Comparison of ENCODE assay signal across 14 mouse cellular contexts in the genomic region with DNA sequence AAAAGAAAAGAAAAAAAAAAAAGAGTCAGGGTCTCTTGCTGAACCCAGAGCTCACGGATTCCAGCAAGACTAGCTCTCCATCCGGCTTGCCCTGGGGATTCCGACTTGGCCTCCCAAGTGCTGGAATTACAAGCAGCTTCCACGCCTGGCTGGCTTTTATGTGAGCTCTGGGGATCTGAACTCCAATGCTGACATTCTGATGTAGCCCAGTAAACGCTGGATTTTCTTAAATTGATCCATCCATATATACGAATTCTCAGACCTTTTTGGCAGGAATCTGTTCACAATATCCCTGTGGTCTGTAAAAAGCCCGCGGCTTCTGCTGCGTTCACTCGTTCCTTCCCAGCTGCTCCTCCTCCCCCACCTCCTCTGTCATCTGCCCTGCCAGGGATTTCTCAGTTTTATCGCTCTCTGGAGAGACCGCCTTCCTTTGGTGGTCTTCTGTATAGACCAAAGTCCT. TPM values are rescaled to one million over a fixed set of nuclear protein-coding genes. Genes with fewer than 3 reads are reported as not detected.
DNase-seq lines count a peak whose midpoint lies in the region; ATAC-seq lines count a peak whose summit lies in the region.
"Had no signal": no experiment of that assay in that cellular context is flagged by ENCODE, and none has a peak within 500 bp of the region (broad histone marks: within the 10 kb centered on the region; RNA-seq: fewer than 3 reads in every experiment).

No protein-coding gene starts in this region.

- no peak overlapping the region for H3K9ac ChIP-seq in embryonic facial prominence, embryonic 13.5 days
- no peak overlapping the region for H3K9ac ChIP-seq in midbrain, embryonic 14.5 days (replicated peaks; ENCODE audit: low read length)
- H3K9ac ChIP-seq in midbrain, embryonic 16.5 days (ENCODE audit: low read depth, low read length): no peak overlapping the region; the same call in 1 of the 2 replicates
- H3K9ac ChIP-seq in neural tube, embryonic 15.5 days (replicated peaks): no peak overlapping the region
- H3K9ac ChIP-seq: midbrain, embryonic 12.5 days had no signal

- ATAC-seq in embryonic facial prominence, embryonic 13.5 days (ENCODE audit: insufficient number of reproducible peaks, insufficient read depth, low FRiP score, low TSS enrichment, low read depth): no peak
- no peak for ATAC-seq in midbrain, embryonic 14.5 days (ENCODE audit: low FRiP score, low TSS enrichment)
- no peak for ATAC-seq in midbrain, embryonic 16.5 days
- ATAC-seq in neural tube, embryonic 15.5 days (ENCODE audit: low FRiP score): no peak

- no peak for DNase-seq in embryonic facial prominence, embryonic 10.5 days (ENCODE audit: low spot score)
- DNase-seq in midbrain, embryonic 14.5 days: peak; percentile 28
- peak; percentile 65 to 81 for DNase-seq in kidney, postnatal 25 days
- DNase-seq in thymus, postnatal 36 days: no peak
- DNase-seq in urinary bladder, adult 2 months (ENCODE audit: low spot score): no peak
- DNase-seq: cerebellum, postnatal 14 days; lung, adult 18-20 months; right cerebral cortex, postnatal 25 days; thymus, adult 18-20 months had no signal

- H3K9me3 ChIP-seq in embryonic facial prominence, embryonic 13.5 days: no peaks in the 10 kb centered on the region
- H3K9me3 ChIP-seq in embryonic facial prominence, embryonic 10.5 days: peaks cover 2% of the 10 kb centered on the region; the same call in 1 of the 2 replicates
- H3K9me3 ChIP-seq in midbrain, embryonic 14.5 days (ENCODE audit: control insufficient read depth, low read length): no peaks in the 10 kb centered on the region
- H3K9me3 ChIP-seq in midbrain, embryonic 16.5 days (replicated peaks; ENCODE audit: control insufficient read depth, low read length, poor library complexity, severe bottlenecking): peaks cover 3% of the 10 kb centered on the region; the same call in 1 of the 2 replicates
- no peaks in the 10 kb centered on the region for H3K9me3 ChIP-seq in neural tube, embryonic 15.5 days (replicated peaks)
- H3K9me3 ChIP-seq: G1E; midbrain, embryonic 12.5 days had no signal

- peaks cover 4% of the 10 kb centered on the region for H3K36me3 ChIP-seq in embryonic facial prominence, embryonic 13.5 days
- H3K36me3 ChIP-seq in embryonic facial prominence, embryonic 10.5 days (replicated peaks): peaks cover 19% of the 10 kb centered on the region
- H3K36me3 ChIP-seq in midbrain, embryonic 14.5 days (ENCODE audit: control insufficient read depth, insufficient read depth, low read length): no peaks in the 10 kb centered on the region
- H3K36me3 ChIP-seq in midbrain, embryonic 16.5 days (ENCODE audit: control insufficient read depth, insufficient read depth, low read length): no peaks in the 10 kb centered on the region
- no peaks in the 10 kb centered on the region for H3K36me3 ChIP-seq in neural tube, embryonic 15.5 days
- H3K36me3 ChIP-seq: midbrain, embryonic 12.5 days had no signal

- WGBS in embryonic facial prominence, embryonic 13.5 days: 40% methylated on average over 12 of the region's 12 CpGs
- 73% methylated on average over 12 of the region's 12 CpGs for WGBS in embryonic facial prominence, embryonic 10.5 days
- WGBS in midbrain, embryonic 14.5 days: 42% methylated on average over 12 of the region's 12 CpGs
- WGBS in midbrain, embryonic 16.5 days: 51% methylated on average over 12 of the region's 12 CpGs
- 23% methylated on average over 12 of the region's 12 CpGs for WGBS in neural tube, embryonic 15.5 days

- H3K4me1 ChIP-seq in embryonic facial prominence, embryonic 13.5 days: peaks cover 18% of the 10 kb centered on the region
- peaks cover 4% of the 10 kb centered on the region for H3K4me1 ChIP-seq in embryonic facial prominence, embryonic 10.5 days
- no peaks in the 10 kb centered on the region for H3K4me1 ChIP-seq in midbrain, embryonic 14.5 days (ENCODE audit: control insufficient read depth, insufficient read depth, low read length)
- H3K4me1 ChIP-seq in midbrain, embryonic 16.5 days (ENCODE audit: control insufficient read depth, insufficient read depth, low read length): peaks cover 2% of the 10 kb centered on the region; the same call in 1 of the 2 replicates
- H3K4me1 ChIP-seq in neural tube, embryonic 15.5 days: peaks cover 13% of the 10 kb centered on the region

- no peak overlapping the region for H3K4me3 ChIP-seq in embryonic facial prominence, embryonic 13.5 days
- H3K4me3 ChIP-seq in embryonic facial prominence, embryonic 10.5 days: no peak overlapping the region
- H3K4me3 ChIP-seq in midbrain, embryonic 14.5 days (replicated peaks; ENCODE audit: low read depth, low read length): no peak overlapping the region
- no peak overlapping the region for H3K4me3 ChIP-seq in midbrain, embryonic 16.5 days (ENCODE audit: low read depth, low read length)
- no peak overlapping the region for H3K4me3 ChIP-seq in neural tube, embryonic 15.5 days (replicated peaks)
- H3K4me3 ChIP-seq: midbrain, embryonic 12.5 days had no signal

- H3K27me3 ChIP-seq in embryonic facial prominence, embryonic 13.5 days: no peaks in the 10 kb centered on the region
- no peaks in the 10 kb centered on the region for H3K27me3 ChIP-seq in embryonic facial prominence, embryonic 10.5 days (replicated peaks; ENCODE audit: low read depth, poor library complexity, severe bottlenecking)
- no peaks in the 10 kb centered on the region for H3K27me3 ChIP-seq in midbrain, embryonic 14.5 days (ENCODE audit: control insufficient read depth, insufficient read depth, low read length)
- H3K27me3 ChIP-seq in midbrain, embryonic 16.5 days (ENCODE audit: control insufficient read depth, insufficient read depth, low read depth, low read length): no peaks in the 10 kb centered on the region
- no peaks in the 10 kb centered on the region for H3K27me3 ChIP-seq in neural tube, embryonic 15.5 days (replicated peaks)
- H3K27me3 ChIP-seq: midbrain, embryonic 12.5 days had no signal

- no peak overlapping the region for H3K4me2 ChIP-seq in embryonic facial prominence, embryonic 13.5 days
- H3K4me2 ChIP-seq in midbrain, embryonic 14.5 days (ENCODE audit: low read length): no peak overlapping the region
- H3K4me2 ChIP-seq in midbrain, embryonic 16.5 days (ENCODE audit: low read length): no peak overlapping the region
- H3K4me2 ChIP-seq in neural tube, embryonic 15.5 days: no peak overlapping the region
- H3K4me2 ChIP-seq: midbrain, embryonic 12.5 days had no signal

- H3K27ac ChIP-seq in embryonic facial prominence, embryonic 13.5 days: 0 out of 2 replicates have a peak overlapping the region, but pooled peaks have one; percentile 28
- H3K27ac ChIP-seq in embryonic facial prominence, embryonic 10.5 days (replicated peaks): no peak overlapping the region
- H3K27ac ChIP-seq in midbrain, embryonic 14.5 days (replicated peaks; ENCODE audit: low read depth, low read length): no peak overlapping the region
- no peak overlapping the region for H3K27ac ChIP-seq in midbrain, embryonic 16.5 days (ENCODE audit: low read length)
- H3K27ac ChIP-seq in neural tube, embryonic 15.5 days (replicated peaks): 0 out of 2 replicates have a peak overlapping the region, but pooled peaks have one; percentile 10
- H3K27ac ChIP-seq: midbrain, embryonic 12.5 days had no signal

RNA-seq across cellular contexts. Expression of gene St3gal3, which starts 57.4 kb away (rescaled TPM):
- polyA plus RNA-seq in embryonic facial prominence, embryonic 13.5 days (2015; fragmentation: Nextera tagmentation; extraction: Ambion mirVana): 9.8 and 10.0 TPM in 2 replicates
- 7.1 and 7.4 TPM in 2 replicates for polyA plus RNA-seq in embryonic facial prominence, embryonic 10.5 days (2016; fragmentation: Nextera tagmentation; extraction: Ambion mirVana)
- 9.3 and 20.1 TPM in 2 replicates for polyA plus RNA-seq in midbrain, embryonic 14.5 days (2014; fragmentation: Nextera tagmentation; extraction: Ambion mirVana)
- polyA plus RNA-seq in midbrain, embryonic 16.5 days (2015; fragmentation: Nextera tagmentation; extraction: Ambion mirVana): 13.2 and 13.8 TPM in 2 replicates
- polyA plus RNA-seq in neural tube, embryonic 15.5 days (2015; fragmentation: Nextera tagmentation; extraction: Ambion mirVana): 13.8 and 18.3 TPM in 2 replicates
- 22.8 and 27.2 TPM in 2 replicates for polyA plus RNA-seq in urinary bladder, adult 2 months (2012; rRNA removed)

Comparison
In these comparisons a context has a peak if more than half of its experiments do, and no peak if none do; other contexts are left out.
1. H3K27ac ChIP-seq: peak in embryonic facial prominence, embryonic 13.5 days (single experiment) and neural tube, embryonic 15.5 days (single experiment); none in embryonic facial prominence, embryonic 10.5 days (single experiment), midbrain, embryonic 14.5 days (single experiment) and midbrain, embryonic 16.5 days (single experiment).
2. DNase-seq: peak in midbrain, embryonic 14.5 days (single experiment) and kidney, postnatal 25 days (2 of 2); none in embryonic facial prominence, embryonic 10.5 days (single experiment), thymus, postnatal 36 days (0 of 2) and urinary bladder, adult 2 months (single experiment).